Comparison of ENCODE assay signal across 18 mouse cellular contexts in the genomic region with DNA sequence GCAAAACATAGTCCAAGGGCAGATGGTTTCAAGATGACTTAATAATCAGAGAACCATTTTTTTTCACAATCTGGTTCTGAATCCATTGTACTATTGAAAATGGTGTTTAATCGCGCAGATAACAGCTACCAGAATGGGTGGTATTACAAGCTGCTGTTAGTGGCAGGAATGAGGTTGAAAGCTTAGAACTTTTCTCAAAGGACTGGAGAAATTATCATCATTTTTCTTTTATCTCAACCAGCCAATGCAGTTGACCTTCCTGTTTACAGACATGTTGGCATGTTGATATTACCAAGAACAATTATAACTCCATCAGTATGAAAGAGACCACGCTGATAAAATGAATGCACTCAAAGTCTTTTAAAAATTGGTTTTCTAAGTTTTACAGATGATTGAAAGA.
DNase-seq lines count a peak whose midpoint lies in the region; TF ChIP-seq lines count a peak whose summit lies in the region.
"Had no signal": no experiment of that assay in that cellular context is flagged by ENCODE, and none has a peak within 500 bp of the region (broad histone marks: within the 10 kb centered on the region; RNA-seq: fewer than 3 reads in every experiment).

No protein-coding gene starts in this region.

- no peak for DNase-seq in gastrocnemius, adult 2 months
- no peak for DNase-seq in gastrocnemius, adult 8-10 months (ENCODE audit: low spot score in 2 of 2)
- no peak for DNase-seq in MEL (ENCODE audit: low read depth, low spot score)
- DNase-seq in natural killer cell, adult 2 months (ENCODE audit: low spot score in 2 of 2), result no peak
- DNase-seq: adrenal gland, adult 2 months; adrenal gland, adult 8-10 months; adrenal gland, postnatal 10 days; adrenal gland, postnatal 14 days; adrenal gland, postnatal 25 days; adrenal gland, postnatal 36 days; B cell, adult 2 months; cerebellum, adult 11 months; cerebellum, adult 11-12 months; cerebellum, adult 18-20 months; cerebellum, adult 2 months had no signal

- no peak for TF ChIP-seq POLR2A in MEL (IDR thresholded peaks at IDR 0.05; ENCODE audit: control insufficient read depth in 1 of 2, insufficient read depth in 1 of 2, low read depth in 1 of 2, low read length in 2 of 2, poor library complexity in 1 of 2)

- peaks cover 0 to 4% of the 10 kb centered on the region in 2 experiments; a peak in 2 of 4 replicates for H3K4me1 ChIP-seq in MEL (ENCODE audit: control insufficient read depth in 1 of 2, insufficient read depth in 2 of 2, low read length in 2 of 2)

- H3K79me2 ChIP-seq in MEL (ENCODE audit: control insufficient read depth, insufficient read depth, low read length, poor library complexity), result no peaks in the 10 kb centered on the region

- no peak for TF ChIP-seq CTCF in gastrocnemius, adult 2 months (IDR thresholded peaks at IDR 0.05)
- TF ChIP-seq CTCF in MEL (IDR thresholded peaks at IDR 0.05 in 2 of 3, conservative IDR thresholded peaks at IDR 0.05 in 1 of 3; ENCODE audit: control insufficient read depth in 1 of 3, insufficient read depth in 1 of 3, low read depth in 2 of 3, low read length in 3 of 3, poor library complexity in 1 of 3, severe bottlenecking in 1 of 3), result no peak

- peaks cover 0 to 12% of the 10 kb centered on the region in 2 experiments; a peak in 2 of 4 replicates for H3K36me3 ChIP-seq in MEL (ENCODE audit: control insufficient read depth in 1 of 2, insufficient read depth in 2 of 2, low read length in 2 of 2)
- H3K36me3 ChIP-seq: G1E had no signal

- TF ChIP-seq RAD21 in MEL (IDR thresholded peaks at IDR 0.05; ENCODE audit: low read depth, low read length), result no peak

- H3K27ac ChIP-seq in gastrocnemius, adult 2 months, result peak overlapping the region; percentile 67
- peak overlapping the region; percentile 47 for H3K27ac ChIP-seq in MEL (ENCODE audit: control insufficient read depth, low read depth, low read length)

- H3K27me3 ChIP-seq in MEL (ENCODE audit: control insufficient read depth in 1 of 2, insufficient read depth in 2 of 2, low read length in 2 of 2), result no peaks in the 10 kb centered on the region
- H3K27me3 ChIP-seq: CH12.LX, Patski had no signal

- H3K4me3 ChIP-seq in gastrocnemius, adult 2 months, result no peak overlapping the region
- no peak overlapping the region for H3K4me3 ChIP-seq in MEL (ENCODE audit: control insufficient read depth in 1 of 2, insufficient read depth in 1 of 2, low read depth in 2 of 2, low read length in 2 of 2)

- H3K9me3 ChIP-seq in MEL (replicated peaks; ENCODE audit: insufficient read depth, low read length), result no peaks in the 10 kb centered on the region
- H3K9me3 ChIP-seq: G1E had no signal

- peak; percentile 42 to 77 for TF ChIP-seq EP300 in MEL (IDR thresholded peaks at IDR 0.05; ENCODE audit: low read depth in 1 of 2, low read length in 2 of 2)

- no peak overlapping the region for H3K9ac ChIP-seq in MEL (ENCODE audit: control insufficient read depth, low read depth, low read length, poor library complexity, severe bottlenecking)

- intact Hi-C loops in gastrocnemius, adult 2 months (cut with DNase I), result no loop called here

TF ChIP-seq in MEL, 35 proteins besides CTCF, POLR2A, EP300 and RAD21:
- TF ChIP-seq TCF12 (IDR thresholded peaks at IDR 0.05; ENCODE audit: low read depth, low read length) (peak; percentile 72), ZNF384 (IDR thresholded peaks at IDR 0.05; ENCODE audit: low read depth, low read length) (peak; percentile 11; the same call in 1 of the 2 replicates), GATA1 (IDR thresholded peaks at IDR 0.05; ENCODE audit: low read depth, low read length) (peak; percentile 38; the same call in 1 of the 2 replicates), ETS1 (IDR thresholded peaks at IDR 0.05; ENCODE audit: low read depth, low read length) (peak; percentile 41; the same call in 1 of the 2 replicates), RCOR1 (IDR thresholded peaks at IDR 0.05; ENCODE audit: low read depth, low read length) (peak; percentile 63), UBTF (IDR thresholded peaks at IDR 0.05; ENCODE audit: borderline replicate concordance, insufficient read depth, low read depth, low read length) (no peak), MAFK (IDR thresholded peaks at IDR 0.05; ENCODE audit: borderline replicate concordance, low read depth, low read length) (no peak), POLR2AphosphoS2 (IDR thresholded peaks at IDR 0.05; ENCODE audit: low read length) (no peak)
